Mouse (Mus musculus) lung, postnatal 25 days (tissue): Measurements from ENCODE around the gene Glyat.

ENCODE experiments used
- DNase-seq: peaks from one replicate; pipeline ENCODE4 v3.0.0; 2022; ENCODE audit warnings: low spot score

Gene Glyat

GRCm38 (mm10) chr19:12684638-12685037 lies 51.5 kb downstream of the Glyat start:
- DNase-seq, result no peak

GRCm38 (mm10) chr19:12685231-12685630 lies 52.1 kb downstream of the Glyat start:
- no peak for DNase-seq

- DNase-seq, result no peak
Measured at GRCm38 (mm10) chr19:12695590-12695989, 62.5 kb downstream of the Glyat start, which contains the start of gene Keg1. Keg1 (plus strand) TSS chr19:12695786.

GRCm38 (mm10) chr19:12696221-12696620 lies 63.1 kb downstream of the Glyat start:
- no peak for DNase-seq
